Mouse (Mus musculus) neutrophil, adult 5-6 weeks (primary cell): ENCODE data around the gene Slfn14. TPM values are rescaled to one million over a fixed set of nuclear protein-coding genes. Genes with fewer than 3 reads are reported as not detected.
"Not testable (repeated sequence)": the region's sequence is repeated elsewhere in the genome, so short reads cannot be mapped to it uniquely, and the experiment has no call there.

Experiments used
- ATAC-seq: fragments of 151-379, 151-347 bp; 2 replicates; pipeline ENCODE4 v1.8.0; 2017; ENCODE audit warnings: mild to moderate bottlenecking, moderate TSS enrichment; ENCODE audit not compliant: insufficient number of reproducible peaks, poor library complexity, low FRiP score, severe bottlenecking; ENCODE audit errors: extremely low read depth
- total RNA-seq: library from RNA; stranded (forward); fragments of 200-1000 nt; gene quantifications from 2 replicates; pipeline ENCODE4 v1.2.3, GENCODE M21; 2017

Gene Slfn14
- total RNA-seq, result 0.37 and 0.93 TPM in 2 replicates

DNA sequence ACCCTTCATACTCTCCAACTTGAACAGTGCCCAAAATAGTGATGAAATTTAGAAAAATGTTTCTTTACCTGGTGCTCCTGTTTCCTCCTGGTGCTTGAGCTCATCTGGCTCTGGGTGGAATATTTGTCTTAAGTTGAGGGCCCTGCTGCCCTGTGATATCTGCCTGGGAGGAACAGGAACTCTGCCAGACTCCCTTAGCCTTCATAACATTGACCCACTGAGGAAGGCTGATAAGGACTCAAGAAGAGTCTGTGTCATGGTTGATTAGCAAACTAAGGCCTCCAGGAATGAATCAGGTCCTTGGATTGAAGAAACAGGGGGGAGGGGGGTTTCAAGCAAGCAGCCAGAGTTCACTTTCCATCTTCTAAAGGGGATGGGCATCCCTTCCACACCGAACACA, at the start of gene Slfn14:
TSS of gene Slfn14 (minus strand) at position 161 of the 400 bp plus-strand sequence.
- no peak for ATAC-seq

DNA sequence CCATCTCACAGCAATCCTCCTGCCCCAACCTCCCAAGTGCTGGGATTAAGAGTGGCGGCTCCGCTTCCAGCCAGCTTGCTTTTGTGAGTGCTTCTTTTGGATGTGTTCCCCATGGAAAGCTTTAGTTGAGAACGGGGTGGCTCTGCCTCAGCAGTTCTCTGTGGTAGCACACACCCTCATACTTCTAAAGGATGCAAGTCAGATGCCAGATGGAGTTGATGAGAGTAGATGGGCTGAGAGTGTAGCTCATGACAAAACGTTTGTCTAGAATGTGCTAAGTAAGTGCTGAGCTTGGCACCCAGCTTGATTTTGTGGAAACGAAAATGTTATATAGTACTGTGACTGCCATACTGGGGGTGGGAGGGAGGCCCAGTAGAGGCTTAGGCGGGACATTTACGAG, 49.3 kb upstream of the Slfn14 start:
- no peak for ATAC-seq

DNA sequence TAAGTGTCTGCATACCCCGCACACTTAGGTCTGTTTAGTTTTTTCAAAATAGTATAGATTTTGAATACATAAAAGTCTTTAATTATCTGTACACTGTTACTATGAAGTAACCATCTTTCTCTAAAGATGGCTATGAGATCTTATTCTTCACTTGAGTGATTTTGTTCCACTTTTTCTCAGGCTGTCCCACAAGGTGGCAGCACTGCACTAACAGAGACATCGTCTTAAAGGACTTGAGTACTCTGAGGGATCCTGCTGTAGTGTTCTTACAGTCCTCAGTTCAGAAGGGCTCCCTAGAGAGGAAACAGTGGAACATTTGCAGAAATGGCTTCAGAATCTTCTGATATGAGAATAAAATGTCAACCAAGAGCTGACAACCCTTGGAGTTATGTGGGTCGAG, 40.9 kb upstream of the Slfn14 start:
- ATAC-seq, result peak; percentile 41; the same call in 1 of the 2 replicates

DNA sequence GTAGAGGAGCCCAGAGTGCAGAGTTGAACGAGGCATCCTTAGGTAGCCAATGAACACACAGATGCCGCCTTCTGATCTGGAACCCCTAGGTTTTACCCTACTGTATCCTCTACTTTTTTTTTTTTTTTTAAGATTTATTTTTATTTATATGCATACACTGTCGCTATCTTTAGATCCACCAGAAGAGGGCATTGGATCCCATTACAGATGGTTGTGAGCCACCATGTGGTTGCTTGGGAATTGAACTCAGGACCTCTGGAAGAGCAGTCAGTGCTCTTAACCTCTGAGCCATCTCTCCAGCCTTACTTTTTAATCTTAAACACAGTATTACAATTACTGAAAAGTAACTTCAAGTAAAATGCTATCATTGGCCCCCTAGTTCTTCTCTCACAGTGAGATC, 40.2 kb upstream of the Slfn14 start:
- not testable (repeated sequence) for ATAC-seq

DNA sequence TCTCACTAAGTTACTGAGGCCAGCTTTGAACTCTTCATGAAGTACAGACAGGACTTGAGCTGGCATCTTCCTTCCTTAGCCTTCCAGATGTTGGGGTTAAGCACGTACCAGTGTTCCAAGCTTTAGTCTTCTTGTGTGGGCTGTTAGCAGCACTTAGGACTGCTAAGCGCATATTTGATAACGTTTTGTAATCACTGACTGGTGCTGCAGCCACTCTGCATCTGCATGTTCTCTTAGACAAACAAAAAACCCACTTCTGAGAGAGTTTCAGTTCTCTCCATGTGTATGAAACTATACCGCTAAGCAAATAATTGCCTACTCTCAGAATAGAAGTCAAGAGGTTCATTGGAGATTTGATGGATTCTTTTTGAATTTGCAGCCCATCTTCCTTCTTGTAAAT, 32.5 kb upstream of the Slfn14 start:
- ATAC-seq, result no peak

DNA sequence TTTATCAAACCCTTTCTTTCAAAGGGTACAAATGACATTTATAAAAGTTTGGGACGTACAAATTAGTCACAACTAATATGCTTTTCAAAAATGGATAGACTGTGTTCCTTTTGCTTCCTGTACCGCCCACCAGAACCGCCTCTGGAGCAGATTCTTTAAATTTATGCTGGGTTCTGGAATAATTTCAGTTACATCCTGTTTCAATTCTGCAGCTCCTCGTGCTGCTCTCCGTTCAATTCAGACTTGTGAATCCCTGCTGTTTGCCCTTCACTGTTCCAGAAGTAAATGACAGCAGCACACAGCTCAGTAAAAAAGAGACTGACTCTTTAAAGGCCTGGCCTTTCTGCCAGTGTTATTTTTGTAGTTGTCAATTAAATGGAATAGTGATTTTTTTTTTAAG, 25.9 kb upstream of the Slfn14 start:
- no peak for ATAC-seq

DNA sequence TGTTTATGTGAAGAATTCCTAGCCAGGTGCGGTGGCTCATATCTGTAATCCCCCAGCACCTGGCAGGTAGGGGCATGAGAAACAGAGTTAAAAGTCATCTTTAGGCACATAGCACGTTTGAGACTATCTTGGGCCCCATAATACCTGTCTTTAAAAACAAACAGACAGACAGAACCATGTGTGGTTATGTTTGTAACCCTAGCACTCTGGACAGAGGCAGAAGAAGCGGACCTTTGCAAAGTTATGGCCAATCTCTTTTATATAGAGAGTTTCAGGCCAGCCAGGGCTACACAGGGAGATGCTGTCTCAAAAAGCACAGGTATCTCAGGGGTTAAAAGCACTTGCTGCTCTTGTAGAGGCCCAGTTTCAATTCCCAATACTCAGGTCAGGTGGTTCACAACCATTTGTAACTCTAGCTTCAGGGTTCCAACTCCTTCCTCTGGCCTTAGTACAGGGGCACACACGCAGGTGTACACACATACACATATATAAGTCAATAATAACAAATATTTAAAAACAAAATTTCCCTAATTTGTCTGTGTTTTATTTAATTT, 20.3 kb upstream of the Slfn14 start:
- ATAC-seq, result no peak

DNA sequence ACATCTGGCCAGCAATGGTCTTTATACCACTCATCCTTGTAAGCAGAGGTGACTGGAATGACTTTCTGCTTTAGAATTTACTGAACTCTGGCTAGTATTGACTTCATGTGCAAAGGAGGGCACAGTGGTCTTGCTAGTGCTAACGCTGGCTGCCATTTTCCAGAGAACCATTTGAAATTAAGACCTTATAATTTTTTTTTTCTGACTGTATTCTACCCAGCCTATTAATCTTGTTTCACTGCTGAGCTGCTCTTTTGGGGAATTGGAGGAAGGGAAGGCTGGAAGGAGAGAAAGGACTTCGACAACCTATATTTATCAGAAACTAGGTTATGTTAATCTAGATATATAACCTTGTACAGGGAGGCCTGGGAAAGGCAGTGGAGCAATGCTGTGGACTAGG, 18.0 kb upstream of the Slfn14 start:
- ATAC-seq, result no peak

DNA sequence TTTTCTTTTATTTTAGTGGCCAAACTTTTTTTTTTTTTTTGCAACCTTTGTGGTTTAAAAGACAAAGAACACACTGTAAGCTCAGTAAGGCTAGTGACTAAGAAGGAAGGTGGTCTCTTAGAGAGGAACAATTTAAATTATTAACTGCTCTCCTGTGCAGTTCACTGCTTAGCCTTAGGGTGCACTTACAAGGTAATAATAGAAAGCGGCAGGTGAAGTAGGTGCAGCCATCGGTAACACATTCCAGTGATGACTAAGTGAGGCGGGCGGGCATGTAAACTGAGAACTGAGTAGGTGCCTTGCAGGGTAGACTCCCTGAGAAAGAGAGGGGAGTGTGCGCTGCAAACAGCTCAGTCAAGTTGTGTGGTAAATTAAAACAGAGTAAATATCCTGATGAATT, 17.2 kb upstream of the Slfn14 start:
- ATAC-seq, result no peak

DNA sequence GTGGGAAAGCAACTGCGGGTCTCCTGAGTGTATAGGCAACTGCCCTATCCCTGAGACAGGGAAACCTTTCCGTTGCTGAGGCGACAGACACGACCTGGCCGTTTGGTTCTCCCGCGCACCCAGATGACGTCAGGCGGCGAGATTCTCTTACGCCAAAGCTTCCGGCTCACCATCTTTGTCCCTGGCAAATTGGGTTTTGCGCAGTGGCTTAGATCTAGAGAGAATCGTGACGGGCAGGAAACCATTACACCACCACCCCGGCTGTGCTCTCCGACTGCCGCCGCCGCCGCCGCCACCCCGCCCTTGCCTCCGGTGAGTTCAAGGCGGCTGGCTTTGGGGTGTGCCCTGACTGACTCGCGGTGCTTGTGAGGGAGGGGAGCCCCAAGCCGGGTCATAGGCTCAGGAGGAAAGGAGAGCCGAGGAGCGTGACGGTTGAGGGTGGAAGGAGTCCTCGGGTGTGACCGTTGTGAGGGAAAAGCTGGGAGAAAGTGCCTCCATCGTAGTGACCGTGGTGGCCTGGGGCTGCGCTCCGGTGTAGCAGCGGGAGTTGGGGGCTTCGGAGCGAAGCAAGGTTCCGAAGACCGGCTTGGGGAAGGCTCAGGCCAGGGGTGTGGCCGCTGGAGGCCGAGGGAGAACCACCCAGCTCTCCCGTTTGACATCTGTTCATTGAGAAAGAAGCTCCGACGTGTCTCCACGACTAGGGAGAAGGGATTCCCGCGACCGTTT, 16.2 kb upstream of the Slfn14 start, which contains the start of gene Pex12:
TSS of gene Pex12 (minus strand) at position 61 of the 726 bp plus-strand sequence.
- ATAC-seq, result peak; percentile 86

DNA sequence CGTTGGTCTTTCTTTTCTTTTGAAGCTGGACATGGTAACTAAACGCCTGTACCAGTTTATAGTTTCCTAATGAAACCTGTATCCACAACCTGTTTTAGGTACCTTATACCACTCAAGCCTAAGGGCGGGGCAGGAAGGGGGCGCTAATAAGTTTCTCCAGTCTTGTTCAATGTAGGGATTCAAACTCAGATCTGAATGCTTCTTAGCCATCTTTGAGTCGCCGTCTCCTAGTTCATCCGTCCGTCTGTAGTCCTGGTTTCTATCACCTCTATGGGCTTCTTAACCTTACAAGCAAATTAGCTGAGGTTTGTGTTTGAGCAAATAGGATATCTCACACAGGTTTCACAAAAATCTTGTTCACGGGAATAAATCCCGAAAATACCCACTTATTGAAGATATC, 15.6 kb upstream of the Slfn14 start:
- ATAC-seq, result no peak

DNA sequence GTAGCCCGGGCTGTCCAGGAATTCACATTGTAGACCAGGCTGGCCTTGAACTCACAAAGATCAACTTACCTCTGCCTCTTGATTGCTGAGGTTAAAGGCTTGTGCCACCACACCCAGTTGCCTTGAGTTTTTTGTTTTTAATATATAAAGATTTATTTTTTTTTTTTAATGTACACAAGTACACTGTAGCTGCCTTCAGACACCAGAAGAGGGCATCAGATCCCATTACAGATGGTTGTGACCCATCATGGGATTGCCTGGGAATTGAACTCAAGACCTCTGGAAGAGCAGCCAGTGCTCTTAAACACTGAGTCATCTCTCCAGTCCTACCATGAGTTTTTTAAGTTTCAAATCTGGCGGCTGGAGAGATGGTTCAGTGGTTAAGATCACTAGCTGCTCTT, 14.9 kb upstream of the Slfn14 start:
- no peak for ATAC-seq

DNA sequence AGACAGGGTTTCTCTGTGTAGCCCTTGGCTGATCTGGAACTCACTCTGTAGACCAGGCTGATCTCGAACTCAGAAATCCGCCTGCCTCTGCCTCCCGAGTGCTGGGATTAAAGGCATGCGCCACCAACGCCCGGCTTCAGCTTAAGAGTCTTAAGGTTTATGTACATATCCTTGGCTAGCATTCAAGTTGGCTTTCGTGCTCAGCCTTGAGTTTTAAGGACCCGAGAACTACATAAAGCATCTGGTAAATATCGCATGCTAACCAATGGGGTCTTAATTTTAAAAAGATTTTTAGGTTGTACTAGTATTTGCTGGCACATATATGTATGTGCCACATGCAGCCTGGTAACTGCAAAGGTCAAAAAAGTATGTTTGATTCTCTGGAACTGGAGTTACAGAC, 13.2 kb upstream of the Slfn14 start:
- no peak for ATAC-seq

DNA sequence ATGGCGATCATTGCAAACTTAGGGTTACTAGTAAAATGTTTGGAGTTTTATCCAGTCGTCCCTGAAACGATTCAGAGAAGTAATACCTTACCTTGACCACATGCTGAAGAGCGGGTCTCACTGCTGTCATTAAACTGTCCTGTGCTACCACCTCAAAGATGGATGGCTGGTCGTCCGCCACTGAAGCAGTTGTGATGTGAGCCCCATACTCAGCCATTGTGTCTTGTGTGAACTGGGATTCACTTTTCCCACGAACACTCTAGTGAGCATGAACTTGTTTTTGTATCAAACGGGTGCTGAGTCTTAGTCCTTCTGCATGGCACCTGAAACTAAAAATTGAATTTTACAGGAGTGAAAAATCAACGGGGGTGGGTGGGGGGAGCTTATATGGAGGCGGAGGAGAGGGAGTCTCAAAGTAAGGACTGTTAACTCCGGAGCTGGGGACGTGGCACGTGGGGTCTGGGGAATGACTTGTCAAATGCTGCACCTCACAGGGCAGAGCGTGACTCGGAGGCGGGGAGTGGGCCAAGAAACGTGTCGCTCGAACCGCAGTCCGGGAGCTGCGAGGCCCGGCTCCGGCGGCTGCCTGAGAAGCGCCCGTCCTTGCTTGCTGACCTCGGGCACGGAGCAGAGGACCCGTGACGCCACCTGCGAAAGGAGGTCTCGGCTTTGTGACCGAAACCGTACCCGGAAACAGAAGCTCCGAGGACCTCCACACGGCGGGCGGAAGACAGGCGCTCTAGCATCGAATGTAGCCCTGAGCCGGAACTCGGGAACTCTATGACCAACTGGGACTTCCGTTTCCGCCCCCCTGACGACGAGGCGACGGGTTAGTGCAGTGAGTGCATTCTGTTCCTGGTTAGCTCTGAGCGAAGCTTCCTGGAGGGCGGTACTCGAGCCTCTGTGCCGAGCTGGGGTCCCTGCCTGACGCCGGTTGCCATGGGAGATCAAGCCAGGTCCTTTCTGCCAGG, 12.0 kb upstream of the Slfn14 start, which contains the start of gene Ap2b1:
TSS of gene Ap2b1 (plus strand) at position 800 of the 971 bp plus-strand sequence.
- peak; percentile 84 for ATAC-seq

DNA sequence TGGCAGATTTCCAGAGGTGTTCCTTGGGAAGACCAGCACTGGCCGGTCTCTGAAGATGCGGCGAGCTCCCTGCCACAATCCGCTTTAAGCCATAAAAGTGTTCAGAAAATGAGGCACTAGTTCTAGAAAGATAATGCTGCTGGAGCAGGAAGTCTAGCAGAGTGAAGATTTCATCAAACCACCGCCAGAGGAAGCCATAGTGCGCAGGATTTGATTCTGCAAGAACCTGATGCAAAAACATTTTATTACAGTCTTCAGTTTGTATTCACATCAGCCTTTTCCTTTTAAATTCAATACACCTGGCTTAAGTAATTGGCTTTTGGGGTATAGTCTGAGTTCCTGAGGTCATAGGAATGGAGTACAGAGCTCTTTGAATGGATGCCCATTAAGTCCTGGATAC, 11.3 kb upstream of the Slfn14 start:
- no peak for ATAC-seq

DNA sequence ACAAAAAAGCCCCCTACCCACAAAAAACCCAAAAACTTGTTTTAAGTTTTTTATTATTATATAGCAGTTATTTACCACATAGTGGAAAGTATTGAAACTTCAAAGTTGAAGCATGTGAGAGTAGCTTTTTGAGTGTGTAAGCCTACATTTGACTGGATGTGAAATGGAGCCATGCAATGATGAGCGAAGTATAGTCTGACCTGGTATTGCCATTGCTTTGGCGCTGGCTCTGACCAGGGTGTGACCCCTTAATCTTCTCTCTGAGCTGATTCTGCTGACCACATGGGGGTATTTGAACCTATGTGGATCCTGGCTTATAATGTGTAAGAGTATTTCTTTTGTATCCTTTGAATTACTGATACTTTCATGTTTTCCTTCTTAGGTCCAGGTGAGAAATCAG, 7.6 kb upstream of the Slfn14 start:
- ATAC-seq, result no peak

DNA sequence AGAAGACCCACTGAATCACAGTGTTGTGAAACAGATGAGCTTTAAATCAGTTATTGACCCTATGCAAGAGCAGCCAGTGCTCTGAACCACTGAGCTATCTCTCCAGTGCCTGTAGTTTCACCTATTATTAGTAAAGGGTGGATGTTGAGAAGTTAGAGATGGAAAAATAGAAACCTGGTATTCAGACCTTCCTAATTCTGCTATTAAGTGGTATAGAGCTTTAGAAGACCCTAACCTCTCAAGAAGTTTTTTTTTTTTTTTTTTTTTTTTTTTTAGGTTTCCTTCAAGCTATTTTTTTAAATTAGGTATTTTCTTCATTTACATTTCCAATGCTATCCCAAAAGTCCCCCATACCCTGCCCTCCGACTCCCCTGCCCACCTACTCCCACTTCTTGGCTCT, 6.7 kb upstream of the Slfn14 start:
- no peak for ATAC-seq

DNA sequence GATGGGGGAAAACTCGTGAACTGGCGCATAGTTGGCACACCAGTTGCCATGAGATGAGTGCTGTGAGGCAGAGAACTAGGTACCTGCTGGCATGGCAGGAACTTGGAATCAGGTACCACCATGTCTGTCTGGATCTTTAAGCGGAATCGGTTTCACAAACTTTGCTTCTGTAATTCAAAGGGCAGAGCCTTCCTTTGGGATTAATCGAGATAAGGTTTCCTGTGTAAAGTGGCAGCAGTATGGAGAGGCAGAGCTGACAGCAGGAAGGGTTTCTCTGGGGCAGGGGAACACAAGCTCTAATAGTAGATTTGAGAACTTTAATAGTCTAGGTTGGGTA, 5.7 kb upstream of the Slfn14 start:
- ATAC-seq, result no peak

DNA sequence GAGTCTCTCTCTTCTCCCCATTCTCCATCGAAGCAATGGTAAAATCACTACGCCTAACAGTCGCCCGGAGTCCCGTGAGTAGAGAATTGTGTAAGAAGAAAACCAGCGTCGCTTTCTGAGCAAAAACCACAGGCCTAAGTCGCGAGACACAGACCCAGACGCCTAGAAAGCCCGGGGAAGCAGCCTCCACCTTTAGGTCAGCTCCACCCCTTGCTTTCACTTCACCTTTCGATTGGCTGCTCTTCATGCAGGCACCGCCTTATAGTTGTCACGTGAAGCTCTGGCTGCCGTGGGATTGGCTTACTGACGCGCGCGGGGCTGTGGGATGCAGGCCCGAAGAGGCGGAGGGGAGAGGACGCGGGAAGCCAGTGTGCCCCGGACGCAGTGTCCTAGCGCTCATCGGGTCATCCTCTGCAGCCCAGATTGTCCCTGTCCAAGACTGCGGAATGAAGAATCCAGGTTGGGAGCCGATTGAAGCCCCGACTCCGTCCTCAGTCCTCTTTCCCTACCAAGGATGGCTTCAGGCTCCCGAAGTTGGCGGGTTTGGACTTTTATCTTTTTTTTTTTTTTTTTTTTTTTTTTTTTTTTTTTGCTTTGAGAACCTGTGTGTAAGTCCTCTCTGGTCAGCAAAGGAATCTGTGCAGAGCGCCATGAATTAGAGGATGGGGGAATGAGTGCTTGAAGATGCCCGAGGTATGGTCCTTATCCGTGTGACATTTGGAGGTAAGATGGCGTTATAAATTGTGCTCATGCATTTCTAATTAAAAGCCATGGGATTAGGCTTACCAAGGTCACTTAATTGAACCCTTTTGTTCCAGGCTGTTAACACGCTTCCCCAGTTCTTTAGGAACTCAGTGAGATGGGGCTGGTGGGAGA, 5.1 kb upstream of the Slfn14 start:
- ATAC-seq, result peak; percentile 100
